Mouse (Mus musculus): ENCODE results near the gene Olfr525. TPM values are rescaled to one million over a fixed set of nuclear protein-coding genes. Genes with fewer than 3 reads are reported as not detected.

Olfr525 gene
- polyA plus RNA-seq (2012; rRNA removed), result not detected in 2 replicates

DNA sequence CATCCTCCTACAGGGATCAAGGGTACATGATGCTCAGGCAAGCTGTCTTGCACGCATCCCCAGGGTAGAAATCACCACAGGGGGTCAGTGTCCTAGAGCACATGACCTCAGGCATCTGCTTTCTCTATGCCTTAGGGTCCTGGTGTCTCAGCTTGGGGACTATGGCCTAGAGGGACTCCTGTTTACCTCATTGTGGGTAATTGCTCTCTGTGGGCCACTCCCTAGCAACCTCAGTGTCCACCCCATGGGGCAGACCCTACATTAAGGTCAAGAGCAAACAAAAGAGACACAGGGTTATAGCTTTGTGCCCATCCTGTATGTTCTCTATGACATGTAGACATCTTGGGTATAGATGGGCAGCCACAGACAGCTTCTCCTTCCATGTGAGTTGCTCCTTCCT lies at the start of gene Olfr525:
TSS of gene Olfr525 (plus strand) at position 301 of the 400 bp plus-strand sequence.
- Histone ChIP-seq H3K27me3 (replicated peaks; ENCODE audit: control insufficient read depth, insufficient read depth, low read length) (no peaks in the 10 kb centered on the region), H3K4me3 (ENCODE audit: insufficient read depth, low read depth, low read length) (no peak within 1 kb of the TSS), H3K36me3 (ENCODE audit: control insufficient read depth, insufficient read depth, low read length) (no peaks in the 10 kb centered on the region), H3K27ac (ENCODE audit: insufficient read depth, low read depth, low read length) (no peak within 1 kb of the TSS), H3K4me1 (ENCODE audit: control insufficient read depth, insufficient read depth, low read length) (no peaks in the 10 kb centered on the region)
- WGBS, result 53% methylated on average over 1 of the region's 1 CpGs
- TF ChIP-seq POLR2A (IDR thresholded peaks at IDR 0.05; ENCODE audit: low read depth, low read length) (no peak), CTCF (conservative IDR thresholded peaks at IDR 0.05; ENCODE audit: insufficient read depth, insufficient read length, low read depth, low read length) (no peak)
- DNase-seq, result no peak

- H3K36me3 ChIP-seq (ENCODE audit: control insufficient read depth, insufficient read depth, low read length), result no peaks in the 10 kb centered on the region
- no peak overlapping the region for H3K27ac ChIP-seq (ENCODE audit: insufficient read depth, low read depth, low read length)
- no peak for DNase-seq
- TF ChIP-seq CTCF (conservative IDR thresholded peaks at IDR 0.05; ENCODE audit: insufficient read depth, insufficient read length, low read depth, low read length) (no peak), POLR2A (IDR thresholded peaks at IDR 0.05; ENCODE audit: low read depth, low read length) (no peak)
- H3K4me3 ChIP-seq (ENCODE audit: insufficient read depth, low read depth, low read length), result no peak overlapping the region
- H3K4me1 ChIP-seq (ENCODE audit: control insufficient read depth, insufficient read depth, low read length), result no peaks in the 10 kb centered on the region
- WGBS, result 91% methylated on average over 9 of the region's 9 CpGs
- H3K27me3 ChIP-seq (replicated peaks; ENCODE audit: control insufficient read depth, insufficient read depth, low read length), result no peaks in the 10 kb centered on the region
Observed at GRCm38 (mm10) chr7:140295746-140296145, 24.9 kb upstream of the Olfr525 start.

DNA sequence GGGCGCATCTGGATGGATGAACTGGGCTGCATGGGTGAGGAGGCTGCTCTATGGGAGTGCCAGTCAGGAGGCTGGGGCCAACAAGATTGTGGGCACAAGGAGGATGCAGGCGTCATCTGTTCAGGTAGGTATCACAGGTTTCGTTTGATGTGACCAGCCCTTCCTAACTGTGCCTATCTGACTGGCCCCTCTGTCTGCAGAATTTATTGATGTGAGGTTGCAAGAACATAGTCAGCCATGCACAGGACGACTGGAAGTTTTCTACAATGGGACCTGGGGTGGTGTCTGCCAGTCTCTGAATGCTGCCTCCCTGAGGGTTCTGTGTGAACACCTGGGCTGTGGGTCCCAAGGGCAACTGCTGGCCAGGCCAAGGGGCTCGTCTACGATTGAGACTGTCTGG lies 23.8 kb upstream of the Olfr525 start:
- Histone ChIP-seq H3K4me3 (ENCODE audit: insufficient read depth, low read depth, low read length) (no peak overlapping the region), H3K4me1 (ENCODE audit: control insufficient read depth, insufficient read depth, low read length) (no peaks in the 10 kb centered on the region), H3K27ac (ENCODE audit: insufficient read depth, low read depth, low read length) (no peak overlapping the region), H3K27me3 (replicated peaks; ENCODE audit: control insufficient read depth, insufficient read depth, low read length) (no peaks in the 10 kb centered on the region), H3K36me3 (ENCODE audit: control insufficient read depth, insufficient read depth, low read length) (no peaks in the 10 kb centered on the region)
- no peak for DNase-seq
- TF ChIP-seq POLR2A (IDR thresholded peaks at IDR 0.05; ENCODE audit: low read depth, low read length) (no peak), CTCF (conservative IDR thresholded peaks at IDR 0.05; ENCODE audit: insufficient read depth, insufficient read length, low read depth, low read length) (no peak)
- WGBS, result 71% methylated on average over 6 of the region's 6 CpGs

- no peaks in the 10 kb centered on the region for H3K36me3 ChIP-seq (ENCODE audit: control insufficient read depth, insufficient read depth, low read length)
- H3K27me3 ChIP-seq (replicated peaks; ENCODE audit: control insufficient read depth, insufficient read depth, low read length), result no peaks in the 10 kb centered on the region
- H3K4me1 ChIP-seq (ENCODE audit: control insufficient read depth, insufficient read depth, low read length), result no peaks in the 10 kb centered on the region
- TF ChIP-seq CTCF (conservative IDR thresholded peaks at IDR 0.05; ENCODE audit: insufficient read depth, insufficient read length, low read depth, low read length), result no peak
- no peak for TF ChIP-seq POLR2A (IDR thresholded peaks at IDR 0.05; ENCODE audit: low read depth, low read length)
- WGBS, result 89% methylated on average over 3 of the region's 3 CpGs
- no peak overlapping the region for H3K4me3 ChIP-seq (ENCODE audit: insufficient read depth, low read depth, low read length)
- no peak for DNase-seq
- H3K27ac ChIP-seq (ENCODE audit: insufficient read depth, low read depth, low read length), result no peak overlapping the region
Observed at GRCm38 (mm10) chr7:140299416-140299815, 21.2 kb upstream of the Olfr525 start.

DNA sequence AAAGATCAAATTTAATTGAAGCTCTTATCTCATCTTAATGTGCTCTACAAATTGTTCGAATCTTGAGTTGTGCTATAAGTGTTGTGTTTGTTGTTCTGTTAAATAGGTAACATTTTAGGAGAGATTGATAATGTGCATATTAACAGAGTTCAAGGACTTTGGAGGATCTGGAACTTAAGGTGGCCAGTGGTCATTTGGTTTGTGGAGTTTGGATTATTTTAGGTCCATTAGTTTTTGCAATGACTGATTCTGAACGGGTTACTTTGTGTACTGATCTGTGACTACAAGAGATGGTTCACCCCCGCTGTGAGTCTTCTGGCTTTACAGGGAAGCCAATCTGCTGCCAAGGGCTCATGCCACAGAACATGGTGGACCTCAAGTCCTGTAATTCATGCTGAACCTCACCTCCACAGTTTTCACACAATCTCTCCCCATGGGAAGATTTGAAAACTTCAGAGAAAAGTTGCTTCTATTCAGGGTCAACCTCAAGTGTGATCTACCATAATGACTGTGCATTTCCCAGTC lies 735 bp upstream of the Olfr525 start:
- H3K36me3 ChIP-seq (ENCODE audit: control insufficient read depth, insufficient read depth, low read length), result no peaks in the 10 kb centered on the region
- H3K4me1 ChIP-seq (ENCODE audit: control insufficient read depth, insufficient read depth, low read length), result no peaks in the 10 kb centered on the region
- no peaks in the 10 kb centered on the region for H3K27me3 ChIP-seq (replicated peaks; ENCODE audit: control insufficient read depth, insufficient read depth, low read length)
- 47% methylated on average over 3 of the region's 3 CpGs for WGBS
- no peak overlapping the region for H3K4me3 ChIP-seq (ENCODE audit: insufficient read depth, low read depth, low read length)
- DNase-seq, result peak; percentile 63
- no peak for TF ChIP-seq CTCF (conservative IDR thresholded peaks at IDR 0.05; ENCODE audit: insufficient read depth, insufficient read length, low read depth, low read length)
- no peak for TF ChIP-seq POLR2A (IDR thresholded peaks at IDR 0.05; ENCODE audit: low read depth, low read length)
- no peak overlapping the region for H3K27ac ChIP-seq (ENCODE audit: insufficient read depth, low read depth, low read length)

- Histone ChIP-seq H3K36me3 (ENCODE audit: control insufficient read depth, insufficient read depth, low read length) (no peaks in the 10 kb centered on the region), H3K27ac (ENCODE audit: insufficient read depth, low read depth, low read length) (no peak overlapping the region), H3K4me1 (ENCODE audit: control insufficient read depth, insufficient read depth, low read length) (no peaks in the 10 kb centered on the region), H3K27me3 (replicated peaks; ENCODE audit: control insufficient read depth, insufficient read depth, low read length) (no peaks in the 10 kb centered on the region), H3K4me3 (ENCODE audit: insufficient read depth, low read depth, low read length) (no peak overlapping the region)
- no peak for TF ChIP-seq CTCF (conservative IDR thresholded peaks at IDR 0.05; ENCODE audit: insufficient read depth, insufficient read length, low read depth, low read length)
- TF ChIP-seq POLR2A (IDR thresholded peaks at IDR 0.05; ENCODE audit: low read depth, low read length), result no peak
- no peak for DNase-seq
Observed at GRCm38 (mm10) chr7:140321135-140321534, 477 bp downstream of the Olfr525 start.

- 70% methylated on average over 1 of the region's 1 CpGs for WGBS
- Histone ChIP-seq H3K27me3 (replicated peaks; ENCODE audit: control insufficient read depth, insufficient read depth, low read length) (no peaks in the 10 kb centered on the region), H3K36me3 (ENCODE audit: control insufficient read depth, insufficient read depth, low read length) (no peaks in the 10 kb centered on the region), H3K27ac (ENCODE audit: insufficient read depth, low read depth, low read length) (no peak overlapping the region), H3K4me3 (ENCODE audit: insufficient read depth, low read depth, low read length) (no peak overlapping the region), H3K4me1 (ENCODE audit: control insufficient read depth, insufficient read depth, low read length) (no peaks in the 10 kb centered on the region)
- TF ChIP-seq POLR2A (IDR thresholded peaks at IDR 0.05; ENCODE audit: low read depth, low read length), result no peak
- no peak for TF ChIP-seq CTCF (conservative IDR thresholded peaks at IDR 0.05; ENCODE audit: insufficient read depth, insufficient read length, low read depth, low read length)
- no peak for DNase-seq
Observed at GRCm38 (mm10) chr7:140329766-140330304, 9.2 kb downstream of the Olfr525 start.
